Mouse (Mus musculus) MEL (cell line): Measurements from ENCODE around the gene Mybpc2. TPM values are rescaled to one million over a fixed set of nuclear protein-coding genes. Genes with fewer than 3 reads are reported as not detected.

Experiments used
- DNase-seq: peaks from one replicate; pipeline ENCODE4 v3.0.0; 2011; ENCODE audit warnings: low read depth, low spot score
- H3K27ac ChIP-seq: 2 replicates; pipeline ENCODE4 v1.5.1; 2012; ENCODE audit warnings: low read depth, mild to moderate bottlenecking, control low read depth, low read length, moderate library complexity; ENCODE audit not compliant: control insufficient read depth
- H3K27me3 ChIP-seq, 2 experiments: fragments of 150-350 bp in 1 of 2; sonication (generic) in 1 of 2; 2 replicates each; pipeline ENCODE4 v1.6.1; 2012; ENCODE audit warnings: low read length in 2 of 2, mild to moderate bottlenecking in 2 of 2, improper control_type of control experiment in 1 of 2, moderate library complexity in 1 of 2; ENCODE audit not compliant: insufficient read depth in 2 of 2, control insufficient read depth in 1 of 2
- H3K36me3 ChIP-seq, 2 experiments: 2 replicates each; pipeline ENCODE4 v1.6.1; 2012 to 2014; ENCODE audit warnings: low read length in 2 of 2, improper control_type of control experiment in 1 of 2, inconsistent platforms in 1 of 2, mild to moderate bottlenecking in 1 of 2; ENCODE audit not compliant: insufficient read depth in 2 of 2, control insufficient read depth in 1 of 2
- H3K4me1 ChIP-seq, 2 experiments: fragments of 150-350 bp in 1 of 2; sonication (generic) in 1 of 2; 2 replicates each; pipeline ENCODE4 v1.6.1; 2012; ENCODE audit warnings: low read length in 2 of 2, improper control_type of control experiment in 1 of 2, mild to moderate bottlenecking in 1 of 2; ENCODE audit not compliant: insufficient read depth in 2 of 2, control insufficient read depth in 1 of 2
- H3K4me3 ChIP-seq, 2 experiments: fragments of 150-350 bp in 1 of 2; sonication (generic) in 1 of 2; 2 replicates each; pipeline ENCODE4 v1.5.1; 2012; ENCODE audit warnings: low read depth in 2 of 2, low read length in 2 of 2, mild to moderate bottlenecking in 2 of 2, moderate library complexity in 2 of 2, control low read depth in 1 of 2, improper control_type of control experiment in 1 of 2; ENCODE audit not compliant: control insufficient read depth in 1 of 2, insufficient read depth in 1 of 2
- H3K79me2 ChIP-seq: 2 replicates; pipeline ENCODE4 v1.6.1; 2012; ENCODE audit warnings: mild to moderate bottlenecking, low read length, moderate library complexity; ENCODE audit not compliant: control insufficient read depth, poor library complexity, insufficient read depth
- H3K9ac ChIP-seq: 2 replicates; pipeline ENCODE4 v1.6.1; 2012; ENCODE audit warnings: low read depth, mild to moderate bottlenecking, control low read depth, low read length, moderate library complexity; ENCODE audit not compliant: control insufficient read depth, poor library complexity, severe bottlenecking
- H3K9me3 ChIP-seq: fragments of 150-350 bp; sonication (generic); replicated peaks from 2 replicates; pipeline ENCODE4 v1.6.1; 2012; ENCODE audit warnings: mild to moderate bottlenecking, low read length, improper control_type of control experiment, moderate library complexity; ENCODE audit not compliant: insufficient read depth
- BHLHE40 ChIP-seq: IDR thresholded peaks from 2 replicates; pipeline ENCODE4 v1.6.1; 2012; ENCODE audit warnings: low read depth, mild to moderate bottlenecking, inconsistent platforms, low read length, improper control_type of control experiment, borderline replicate concordance
- EP300 ChIP-seq, 2 experiments: IDR thresholded peaks; 2 replicates each; pipeline ENCODE4 v1.6.1; 2011; ENCODE audit warnings: improper control_type of control experiment in 2 of 2, low read length in 2 of 2, low read depth in 1 of 2, mild to moderate bottlenecking in 1 of 2
- ETS1 ChIP-seq: IDR thresholded peaks from 2 replicates; pipeline ENCODE4 v1.6.1; 2012; ENCODE audit warnings: low read depth, mild to moderate bottlenecking, inconsistent platforms, low read length, improper control_type of control experiment, moderate library complexity
- GABPA ChIP-seq: IDR thresholded peaks from 2 replicates; pipeline ENCODE4 v1.6.1; 2012; ENCODE audit warnings: low read depth, mild to moderate bottlenecking, inconsistent platforms, low read length, improper control_type of control experiment, moderate library complexity
- GATA1 ChIP-seq: IDR thresholded peaks from 2 replicates; pipeline ENCODE4 v1.6.1; 2011; ENCODE audit warnings: low read depth, low read length, improper control_type of control experiment
- HCFC1 ChIP-seq: IDR thresholded peaks from 2 replicates; pipeline ENCODE4 v1.6.1; 2012; ENCODE audit warnings: low read depth, mild to moderate bottlenecking, inconsistent platforms, low read length, improper control_type of control experiment, moderate library complexity
- KAT2A ChIP-seq: conservative IDR thresholded peaks from 2 replicates; pipeline ENCODE4 v1.6.1; 2012; ENCODE audit warnings: low read depth, low read length, improper control_type of control experiment, inconsistent platforms
- MAX ChIP-seq: IDR thresholded peaks from 2 replicates; pipeline ENCODE4 v1.6.1; 2011; ENCODE audit warnings: low read length, improper control_type of control experiment
- MEF2A ChIP-seq: IDR thresholded peaks from 2 replicates; pipeline ENCODE4 v1.6.1; 2014; ENCODE audit warnings: low read depth, mild to moderate bottlenecking, inconsistent platforms, low read length, improper control_type of control experiment; ENCODE audit not compliant: poor library complexity, insufficient replicate concordance, severe bottlenecking; ENCODE audit errors: extremely low read depth
- MXI1 ChIP-seq: IDR thresholded peaks from 2 replicates; pipeline ENCODE4 v1.6.1; 2011; ENCODE audit warnings: mild to moderate bottlenecking, low read depth, low read length, improper control_type of control experiment
- MYB ChIP-seq: IDR thresholded peaks from 2 replicates; pipeline ENCODE4 v1.6.1; 2011; ENCODE audit warnings: mild to moderate bottlenecking, low read depth, low read length, improper control_type of control experiment
- MYC ChIP-seq: IDR thresholded peaks from 2 replicates; pipeline ENCODE4 v1.6.1; 2011; ENCODE audit warnings: low read depth, mild to moderate bottlenecking, low read length, improper control_type of control experiment, moderate library complexity
- NRF1 ChIP-seq: IDR thresholded peaks from 2 replicates; pipeline ENCODE4 v1.6.1; 2014; ENCODE audit warnings: low read depth, mild to moderate bottlenecking, inconsistent platforms, low read length, improper control_type of control experiment, moderate library complexity; ENCODE audit not compliant: poor library complexity, insufficient read depth, severe bottlenecking
- POLR2A ChIP-seq, 2 experiments: IDR thresholded peaks; 2 replicates each; pipeline ENCODE4 v1.6.1; 2011 to 2012; ENCODE audit warnings: low read length in 2 of 2, mild to moderate bottlenecking in 2 of 2, control low read depth in 1 of 2, improper control_type of control experiment in 1 of 2, low read depth in 1 of 2, moderate library complexity in 1 of 2; ENCODE audit not compliant: control insufficient read depth in 1 of 2, insufficient read depth in 1 of 2, poor library complexity in 1 of 2
- POLR2AphosphoS2 ChIP-seq: IDR thresholded peaks from 2 replicates; pipeline ENCODE4 v1.6.1; 2011; ENCODE audit warnings: low read length, improper control_type of control experiment
- POLR2AphosphoS5 ChIP-seq: IDR thresholded peaks from 2 replicates; pipeline ENCODE4 v1.6.1; 2012; ENCODE audit warnings: low read depth, borderline replicate concordance, mild to moderate bottlenecking, inconsistent platforms, low read length, moderate library complexity, mixed read lengths
- RAD21 ChIP-seq: IDR thresholded peaks from 2 replicates; pipeline ENCODE4 v1.6.1; 2011; ENCODE audit warnings: mild to moderate bottlenecking, low read depth, low read length, improper control_type of control experiment
- RCOR1 ChIP-seq: IDR thresholded peaks from 2 replicates; pipeline ENCODE4 v1.6.1; 2012; ENCODE audit warnings: low read depth, mild to moderate bottlenecking, inconsistent platforms, low read length, improper control_type of control experiment
- SIN3A ChIP-seq: IDR thresholded peaks from 2 replicates; pipeline ENCODE4 v1.6.1; 2012; ENCODE audit warnings: low read length, improper control_type of control experiment, inconsistent platforms
- TAL1 ChIP-seq: IDR thresholded peaks from 2 replicates; pipeline ENCODE4 v1.6.1; 2012; ENCODE audit warnings: mild to moderate bottlenecking, inconsistent platforms, low read length, moderate library complexity, mixed read lengths
- TBP ChIP-seq: IDR thresholded peaks from 2 replicates; pipeline ENCODE4 v1.8.0; 2011; ENCODE audit warnings: low read depth, low read length, improper control_type of control experiment
- TCF12 ChIP-seq: IDR thresholded peaks from 2 replicates; pipeline ENCODE4 v1.6.1; 2014; ENCODE audit warnings: low read depth, mild to moderate bottlenecking, inconsistent platforms, low read length, improper control_type of control experiment, moderate library complexity
- UBTF ChIP-seq: IDR thresholded peaks from 2 replicates; pipeline ENCODE4 v1.6.1; 2012; ENCODE audit warnings: low read depth, mild to moderate bottlenecking, inconsistent platforms, low read length, improper control_type of control experiment, moderate library complexity, borderline replicate concordance; ENCODE audit not compliant: insufficient read depth
- USF1 ChIP-seq: IDR thresholded peaks from 2 replicates; pipeline ENCODE4 v1.6.1; 2014; ENCODE audit warnings: low read depth, mild to moderate bottlenecking, inconsistent platforms, low read length, improper control_type of control experiment, moderate library complexity
- ZC3H11A ChIP-seq: IDR thresholded peaks from 2 replicates; pipeline ENCODE4 v1.6.1; 2012; ENCODE audit warnings: low read depth, mild to moderate bottlenecking, inconsistent platforms, low read length, improper control_type of control experiment
- polyA plus RNA-seq, 2 experiments: library from polyadenylated mRNA; stranded (reverse) in 1 of 2; unstranded in 1 of 2; fragments of >175 nt in 1 of 2; fragments of >200 nt in 1 of 2; gene quantifications; 2 replicates each; pipeline versions ENCODE4 v1.2.1 to v1.2.4; 2012; ENCODE audit warnings: low replicate concordance in 2 of 2, low read depth in 1 of 2; ENCODE audit not compliant: insufficient read length in 2 of 2, insufficient read depth in 1 of 2, missing spikeins in 1 of 2
- total RNA-seq: library from RNA; depleted of rRNA; stranded (reverse); fragments of 300-350 nt; gene quantifications from 2 replicates; pipeline ENCODE4 v1.2.3, GENCODE M21; 2012

Gene Mybpc2
- total and polyA plus RNA-seq, 3 experiments, result not detected

GRCm38 (mm10) chr7:44467811-44468411 lies 56.5 kb downstream of the Mybpc2 start, which contains the start of gene Josd2 (continued):
- TF ChIP-seq NRF1 (peak; percentile 64), POLR2A (IDR thresholded peaks at IDR 0.05; ENCODE audit: control insufficient read depth in 1 of 2, insufficient read depth in 1 of 2, low read depth in 1 of 2, low read length in 2 of 2, poor library complexity in 1 of 2) (peak; percentile 65 to 81), UBTF (no peak), TAL1 (no peak), TCF12 (0 out of 2 replicates have a peak, but pooled peaks have one; percentile 25), POLR2AphosphoS2 (peak; percentile 71; the same call in 1 of the 2 replicates), EP300 (IDR thresholded peaks at IDR 0.05; ENCODE audit: low read depth in 1 of 2, low read length in 2 of 2) (no peak), MYB (no peak), ZC3H11A (no peak), GATA1 (no peak), MEF2A (no peak), SIN3A (peak; percentile 96), MXI1 (peak; percentile 84), HCFC1 (peak; percentile 98), BHLHE40 (no peak), GABPA (no peak; the same call in 1 of the 2 replicates), ETS1 (peak; percentile 41; the same call in 1 of the 2 replicates), TBP (peak; percentile 81), USF1 (peak; percentile 18; the same call in 1 of the 2 replicates), POLR2AphosphoS5 (no peak), RCOR1 (no peak)

DNA sequence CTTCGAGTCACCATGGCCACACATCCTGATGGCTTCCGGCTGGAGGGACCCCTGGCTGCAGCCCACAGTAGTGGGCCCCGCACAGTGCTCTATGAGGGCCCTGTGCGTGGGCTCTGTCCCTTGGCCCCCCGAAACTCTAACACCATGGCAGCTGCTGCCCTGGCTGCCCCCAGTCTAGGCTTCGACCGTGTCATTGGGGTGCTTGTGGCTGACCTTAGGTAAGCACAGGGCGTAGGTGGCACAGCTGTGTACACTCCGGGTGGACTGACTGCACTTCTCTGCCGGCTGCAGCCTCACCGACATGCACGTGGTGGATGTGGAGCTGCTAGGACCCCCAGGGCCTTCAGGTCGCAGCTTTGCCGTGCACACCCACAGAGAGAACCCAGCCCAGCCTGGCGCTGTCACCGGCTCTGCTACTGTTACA lies 57.6 kb downstream of the Mybpc2 start:
- Histone ChIP-seq H3K79me2 (peaks cover 3% of the 10 kb centered on the region), H3K36me3 (no peaks in the 10 kb centered on the region), H3K4me1 (peaks cover 0 to 13% of the 10 kb centered on the region in 2 experiments; a peak in 2 of 4 replicates), H3K27me3 (no peaks in the 10 kb centered on the region), H3K9me3 (no peaks in the 10 kb centered on the region), H3K27ac (no peak overlapping the region), H3K4me3 (no peak overlapping the region), H3K9ac (no peak overlapping the region)
- no peak for TF ChIP-seq ETS1
- no peak for TF ChIP-seq GABPA
- no peak for TF ChIP-seq MYB
- no peak for TF ChIP-seq RAD21
- no peak for TF ChIP-seq TCF12
- no peak for TF ChIP-seq NRF1
- TF ChIP-seq SIN3A, result no peak
- no peak for TF ChIP-seq TBP
- TF ChIP-seq MEF2A, result no peak
- TF ChIP-seq KAT2A, result no peak
- TF ChIP-seq MAX, result no peak
- no peak for TF ChIP-seq MYC
- DNase-seq, result no peak
